Mouse (Mus musculus): ENCODE measurements at regions not wholly inside any gene's neighbourhood (a gene's known extent, or its start where the extent isn't known, plus 50 kb on each side); places are given as distances from the start of the nearest gene placed in this dataset.

DNA sequence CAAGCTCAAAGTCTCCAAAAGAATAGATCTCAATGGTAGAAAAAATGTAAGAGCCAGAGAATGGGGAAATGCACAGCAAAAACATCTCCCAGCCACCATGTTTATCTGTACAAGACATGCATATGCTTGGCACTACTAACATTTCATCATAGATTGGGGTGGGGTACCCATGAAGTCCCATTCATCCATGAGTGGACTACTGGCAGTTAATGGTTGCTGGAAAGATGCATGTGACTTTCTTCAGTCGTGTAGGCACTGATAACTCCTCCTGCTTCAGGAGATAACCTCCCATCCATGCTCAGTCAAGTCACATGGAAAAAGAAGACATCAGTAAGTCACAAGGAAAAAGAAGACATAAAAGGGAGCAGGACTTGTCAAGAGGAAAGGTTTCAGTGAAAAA is 65.3 kb downstream of the Lpar4 start:
- Histone ChIP-seq H3K27ac (ENCODE audit: control insufficient read depth, low read depth, low read length) (no peak overlapping the region), H3K4me1 (ENCODE audit: control insufficient read depth in 1 of 2, insufficient read depth in 2 of 2, low read length in 2 of 2) (no peaks in the 10 kb centered on the region), H3K36me3 (ENCODE audit: control insufficient read depth in 1 of 2, insufficient read depth in 2 of 2, low read length in 2 of 2) (no peaks in the 10 kb centered on the region), H3K79me2 (ENCODE audit: control insufficient read depth, insufficient read depth, low read length, poor library complexity) (no peaks in the 10 kb centered on the region), H3K9me3 (replicated peaks; ENCODE audit: insufficient read depth, low read length) (no peaks in the 10 kb centered on the region), H3K27me3 (ENCODE audit: control insufficient read depth in 1 of 2, insufficient read depth in 2 of 2, low read length in 2 of 2) (no peaks in the 10 kb centered on the region), H3K9ac (ENCODE audit: control insufficient read depth, low read depth, low read length, poor library complexity, severe bottlenecking) (no peak overlapping the region), H3K4me3 (ENCODE audit: control insufficient read depth in 1 of 2, insufficient read depth in 1 of 2, low read depth in 2 of 2, low read length in 2 of 2) (no peak overlapping the region)
- no peak for DNase-seq (ENCODE audit: low read depth, low spot score)
- TF ChIP-seq TCF12 (IDR thresholded peaks at IDR 0.05; ENCODE audit: low read depth, low read length) = no peak
- TF ChIP-seq MEF2A (IDR thresholded peaks at IDR 0.05; ENCODE audit: extremely low read depth, insufficient replicate concordance, low read depth, low read length, poor library complexity, severe bottlenecking) = no peak
- TF ChIP-seq RAD21 (IDR thresholded peaks at IDR 0.05; ENCODE audit: low read depth, low read length) = no peak
- no peak for TF ChIP-seq BHLHE40 (IDR thresholded peaks at IDR 0.05; ENCODE audit: borderline replicate concordance, low read depth, low read length)
- TF ChIP-seq EP300 (IDR thresholded peaks at IDR 0.05; ENCODE audit: low read depth in 1 of 2, low read length in 2 of 2) = no peak
- TF ChIP-seq SIN3A (IDR thresholded peaks at IDR 0.05; ENCODE audit: low read length) = no peak
- TF ChIP-seq POLR2A (IDR thresholded peaks at IDR 0.05; ENCODE audit: control insufficient read depth in 1 of 2, insufficient read depth in 1 of 2, low read depth in 1 of 2, low read length in 2 of 2, poor library complexity in 1 of 2) = no peak
- TF ChIP-seq JUND (IDR thresholded peaks at IDR 0.05; ENCODE audit: low read depth, low read length) = no peak
- no peak for TF ChIP-seq GABPA (IDR thresholded peaks at IDR 0.05; ENCODE audit: low read depth, low read length)
- TF ChIP-seq MAZ (IDR thresholded peaks at IDR 0.05; ENCODE audit: low read depth, low read length) = no peak
- TF ChIP-seq USF2 (IDR thresholded peaks at IDR 0.05; ENCODE audit: borderline replicate concordance in 1 of 2, insufficient read depth in 1 of 2, low read depth in 1 of 2, low read length in 2 of 2) = no peak
- no peak for TF ChIP-seq MYC (IDR thresholded peaks at IDR 0.05; ENCODE audit: low read depth, low read length)
- no peak for TF ChIP-seq HCFC1 (IDR thresholded peaks at IDR 0.05; ENCODE audit: low read depth, low read length)
- TF ChIP-seq MYB (IDR thresholded peaks at IDR 0.05; ENCODE audit: low read depth, low read length) = no peak
- TF ChIP-seq TBP (IDR thresholded peaks at IDR 0.05; ENCODE audit: low read depth, low read length) = no peak
- no peak for TF ChIP-seq POLR2AphosphoS5 (IDR thresholded peaks at IDR 0.05; ENCODE audit: borderline replicate concordance, low read depth, low read length)
- no peak for TF ChIP-seq ETS1 (IDR thresholded peaks at IDR 0.05; ENCODE audit: low read depth, low read length)
- TF ChIP-seq CHD2 (IDR thresholded peaks at IDR 0.05; ENCODE audit: low read length) = no peak
- no peak for TF ChIP-seq GATA1 (IDR thresholded peaks at IDR 0.05; ENCODE audit: low read depth, low read length)

GRCm38 (mm10) chrX:106986794-106987193 is 66.4 kb downstream of the Lpar4 start:
- no peak for DNase-seq (ENCODE audit: low read depth, low spot score)
- TF ChIP-seq TCF12 (IDR thresholded peaks at IDR 0.05; ENCODE audit: low read depth, low read length) (no peak), ZKSCAN1 (IDR thresholded peaks at IDR 0.05; ENCODE audit: low read depth, low read length) (no peak), ZMIZ1 (IDR thresholded peaks at IDR 0.05; ENCODE audit: low read depth, low read length) (no peak), USF2 (IDR thresholded peaks at IDR 0.05; ENCODE audit: borderline replicate concordance in 1 of 2, insufficient read depth in 1 of 2, low read depth in 1 of 2, low read length in 2 of 2) (no peak), ZC3H11A (IDR thresholded peaks at IDR 0.05; ENCODE audit: low read depth, low read length) (no peak), HCFC1 (IDR thresholded peaks at IDR 0.05; ENCODE audit: low read depth, low read length) (no peak), BHLHE40 (IDR thresholded peaks at IDR 0.05; ENCODE audit: borderline replicate concordance, low read depth, low read length) (no peak), GABPA (IDR thresholded peaks at IDR 0.05; ENCODE audit: low read depth, low read length) (no peak), POLR2A (IDR thresholded peaks at IDR 0.05; ENCODE audit: control insufficient read depth in 1 of 2, insufficient read depth in 1 of 2, low read depth in 1 of 2, low read length in 2 of 2, poor library complexity in 1 of 2) (no peak), MYC (IDR thresholded peaks at IDR 0.05; ENCODE audit: low read depth, low read length) (no peak), MAZ (IDR thresholded peaks at IDR 0.05; ENCODE audit: low read depth, low read length) (no peak), JUND (IDR thresholded peaks at IDR 0.05; ENCODE audit: low read depth, low read length) (no peak), TBP (IDR thresholded peaks at IDR 0.05; ENCODE audit: low read depth, low read length) (no peak), SMC3 (IDR thresholded peaks at IDR 0.05; ENCODE audit: low read depth, low read length) (no peak), POLR2AphosphoS5 (IDR thresholded peaks at IDR 0.05; ENCODE audit: borderline replicate concordance, low read depth, low read length) (no peak), TAL1 (IDR thresholded peaks at IDR 0.05; ENCODE audit: low read length) (no peak), CTCF (IDR thresholded peaks at IDR 0.05 in 2 of 3, conservative IDR thresholded peaks at IDR 0.05 in 1 of 3; ENCODE audit: control insufficient read depth in 1 of 3, insufficient read depth in 1 of 3, low read depth in 2 of 3, low read length in 3 of 3, poor library complexity in 1 of 3, severe bottlenecking in 1 of 3) (no peak), KAT2A (conservative IDR thresholded peaks at IDR 0.05; ENCODE audit: low read depth, low read length) (no peak), ZNF384 (IDR thresholded peaks at IDR 0.05; ENCODE audit: low read depth, low read length) (no peak), RAD21 (IDR thresholded peaks at IDR 0.05; ENCODE audit: low read depth, low read length) (no peak)
- H3K9ac ChIP-seq (ENCODE audit: control insufficient read depth, low read depth, low read length, poor library complexity, severe bottlenecking) = no peak overlapping the region
- no peaks in the 10 kb centered on the region for H3K9me3 ChIP-seq (replicated peaks; ENCODE audit: insufficient read depth, low read length)
- H3K27me3 ChIP-seq (ENCODE audit: control insufficient read depth in 1 of 2, insufficient read depth in 2 of 2, low read length in 2 of 2) = no peaks in the 10 kb centered on the region
- no peaks in the 10 kb centered on the region for H3K36me3 ChIP-seq (ENCODE audit: control insufficient read depth in 1 of 2, insufficient read depth in 2 of 2, low read length in 2 of 2)
- H3K79me2 ChIP-seq (ENCODE audit: control insufficient read depth, insufficient read depth, low read length, poor library complexity) = no peaks in the 10 kb centered on the region
- H3K4me1 ChIP-seq (ENCODE audit: control insufficient read depth in 1 of 2, insufficient read depth in 2 of 2, low read length in 2 of 2) = no peaks in the 10 kb centered on the region
- no peak overlapping the region for H3K4me3 ChIP-seq (ENCODE audit: control insufficient read depth in 1 of 2, insufficient read depth in 1 of 2, low read depth in 2 of 2, low read length in 2 of 2)
- no peak overlapping the region for H3K27ac ChIP-seq (ENCODE audit: control insufficient read depth, low read depth, low read length)
